Mouse (Mus musculus) megakaryocyte-erythroid progenitor cell, adult 5-6 weeks (primary cell): ENCODE results near the gene Spata1. TPM values are rescaled to one million over a fixed set of nuclear protein-coding genes. Genes with fewer than 3 reads are reported as not detected.

Experiments
- ATAC-seq: replicated peaks from 2 replicates; pipeline ENCODE4 v1.8.0; 2016; ENCODE audit warnings: mild to moderate bottlenecking, inconsistent platforms; ENCODE audit not compliant: severe bottlenecking, poor library complexity, low FRiP score, low TSS enrichment
- total RNA-seq, 2 experiments: library from RNA; stranded (forward) in 1 of 2; stranded (reverse) in 1 of 2; fragments of 200-1000, 215-1000 nt in 1 of 2; fragments of >200 nt in 1 of 2; fragmentation: Nextera tagmentation in 1 of 2; gene quantifications; 2 replicates each; pipeline ENCODE4 v1.2.3; 2014 to 2017

Gene Spata1
- total RNA-seq, 2 experiments from 2014 or later, result 4.7 to 6.9 TPM

DNA sequence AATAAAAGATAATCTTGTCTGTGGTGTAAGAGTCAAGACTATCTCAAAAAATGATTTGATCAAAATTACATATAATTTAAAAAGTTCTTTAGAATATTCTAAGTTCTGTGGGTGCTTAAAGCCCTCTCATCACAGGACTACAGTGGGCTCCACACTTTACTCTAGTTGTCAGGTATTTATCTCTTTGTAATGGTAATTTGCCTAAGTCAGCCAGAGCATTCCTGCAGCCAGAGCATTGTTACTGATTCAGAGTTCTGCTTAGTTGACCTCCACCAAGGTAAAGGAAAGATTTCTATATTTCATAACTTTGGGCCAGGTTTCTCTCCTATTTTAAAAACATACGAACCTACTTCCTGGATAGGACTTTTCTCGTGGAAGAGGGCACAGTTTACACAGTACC, 30.3 kb downstream of the Spata1 start:
- no peak for ATAC-seq

DNA sequence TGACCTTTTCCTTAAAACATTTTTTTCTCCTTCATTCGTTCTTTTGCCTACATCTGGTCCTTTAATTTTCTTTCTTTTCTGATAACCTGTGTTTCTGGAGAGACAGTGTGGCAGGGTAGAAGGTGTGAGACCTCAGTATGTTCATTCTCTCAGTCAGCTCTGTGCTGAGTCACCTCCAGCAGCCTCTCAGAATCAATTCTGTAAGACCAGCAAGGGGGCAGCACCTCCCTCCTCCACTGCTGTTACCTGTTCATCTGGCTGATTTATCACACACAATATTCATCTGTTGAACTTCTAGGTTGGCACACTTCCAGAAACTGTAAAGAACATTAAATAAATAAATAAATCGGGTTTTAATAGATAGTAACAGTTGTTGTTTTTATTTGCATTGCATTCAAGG, 36.6 kb downstream of the Spata1 start:
- ATAC-seq, result 0 out of 2 replicates have a peak, but pooled peaks have one; percentile 57

DNA sequence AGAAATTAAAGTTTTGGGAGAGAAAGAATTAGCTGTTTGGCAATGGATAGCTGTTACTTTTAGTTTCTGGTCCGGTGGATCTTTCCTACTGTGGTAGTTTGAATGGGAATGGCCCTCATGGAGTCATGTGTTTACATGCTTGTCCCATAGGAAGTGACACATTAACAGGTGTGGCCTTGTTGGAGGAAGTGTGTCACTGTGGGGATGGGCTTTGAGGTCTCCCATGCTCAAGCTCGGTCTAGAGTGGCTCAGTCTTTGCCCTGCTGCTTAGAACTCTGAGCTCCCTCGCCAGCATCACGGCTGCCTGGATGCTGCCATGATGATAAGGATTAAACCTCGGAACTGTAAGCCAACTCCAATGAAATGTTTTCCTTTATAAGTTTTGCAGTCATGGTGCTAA, 48.2 kb downstream of the Spata1 start:
- ATAC-seq, result no peak

DNA sequence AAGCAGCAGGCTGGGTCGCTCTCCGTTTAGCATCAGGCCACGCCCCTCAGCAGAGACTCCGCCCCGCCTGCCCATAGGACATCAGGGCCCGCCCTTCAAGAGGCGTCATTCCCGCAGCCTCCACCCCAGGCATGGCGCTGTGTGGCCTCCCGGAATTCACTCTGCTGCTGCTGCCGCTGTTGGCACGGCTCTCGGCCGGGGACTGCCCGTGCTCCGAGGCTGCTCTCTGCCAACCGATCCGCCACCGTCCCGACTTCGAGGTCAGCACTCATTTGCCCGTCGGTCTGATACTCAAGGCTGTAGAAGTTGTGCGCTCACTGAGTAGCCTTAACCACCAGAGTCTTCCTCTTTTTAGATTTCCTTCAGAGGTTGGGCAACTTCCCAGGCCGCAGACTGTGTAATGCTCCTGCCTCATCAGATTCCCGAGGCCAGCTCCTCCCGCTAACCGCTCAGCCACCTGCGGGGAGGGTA, 49.1 kb downstream of the Spata1 start:
- peak; percentile 99 for ATAC-seq

DNA sequence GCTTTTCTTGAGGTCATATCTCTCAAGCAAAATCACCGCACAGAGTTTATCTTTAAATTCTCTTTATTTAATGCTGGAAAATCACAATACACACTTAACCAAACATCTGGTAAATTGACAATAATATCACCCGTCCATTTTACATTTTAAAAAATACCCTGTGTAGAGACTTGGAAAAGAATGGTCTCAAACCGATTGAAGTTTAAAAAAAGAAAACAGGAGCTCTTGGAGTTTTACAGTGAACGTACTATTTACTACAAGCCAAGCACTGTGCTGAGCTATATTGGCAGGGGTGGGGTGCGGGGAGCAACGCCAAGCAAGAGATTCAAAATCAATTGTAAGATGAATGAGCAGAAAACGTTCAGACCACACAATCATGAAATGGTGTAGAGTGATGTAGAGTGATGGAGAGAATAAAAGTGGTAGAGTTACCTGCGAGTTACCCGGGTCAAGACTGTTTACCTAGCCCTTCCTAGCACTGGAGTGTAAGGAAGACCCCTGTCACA, 49.8 kb downstream of the Spata1 start, which contains the start of gene Ctbs:
TSS of gene Ctbs (plus strand) at position 51 of the 506 bp plus-strand sequence.
- ATAC-seq, result peak; percentile 3; the same call in 1 of the 2 replicates

DNA sequence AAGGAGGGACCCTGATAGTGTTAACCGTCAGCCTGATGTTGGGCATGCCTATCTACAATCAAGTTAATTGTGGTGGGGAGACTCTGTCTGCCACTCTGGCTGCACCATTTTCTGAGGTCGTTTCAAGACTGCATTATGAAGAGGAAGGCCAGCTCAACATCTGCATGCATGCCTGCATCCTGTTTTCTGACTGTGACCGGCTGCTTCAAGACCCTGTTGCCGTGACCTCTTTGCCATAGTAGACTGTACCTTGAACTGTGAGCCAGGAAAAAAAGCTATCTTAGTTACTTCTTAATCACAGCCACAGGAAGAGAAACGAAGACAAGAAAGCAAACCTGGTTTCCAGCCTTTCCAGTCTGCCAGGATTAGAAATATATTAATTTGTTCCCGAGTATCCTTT, 50.6 kb downstream of the Spata1 start:
- no peak; the same call in 1 of the 2 replicates for ATAC-seq

DNA sequence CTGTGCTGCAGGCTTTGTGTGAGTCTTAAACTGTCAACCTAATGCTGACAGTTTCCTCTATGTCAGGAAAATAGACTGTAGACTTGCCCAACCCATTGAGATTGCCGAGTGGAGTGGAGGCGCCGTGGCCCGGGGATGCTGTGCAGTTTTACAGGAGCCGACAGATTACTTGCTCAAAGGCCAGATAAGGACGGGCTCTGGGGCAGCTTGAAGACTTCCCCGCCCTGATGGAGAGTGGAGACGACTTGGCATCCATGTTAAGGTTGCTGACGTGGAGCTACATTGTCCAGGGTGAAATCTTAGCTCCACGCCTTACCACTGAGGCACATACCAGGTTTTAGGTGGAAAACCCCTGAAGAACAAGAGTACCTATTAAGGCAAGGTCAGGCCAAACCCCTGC, 51.2 kb downstream of the Spata1 start:
- ATAC-seq, result peak; percentile 31; the same call in 1 of the 2 replicates

DNA sequence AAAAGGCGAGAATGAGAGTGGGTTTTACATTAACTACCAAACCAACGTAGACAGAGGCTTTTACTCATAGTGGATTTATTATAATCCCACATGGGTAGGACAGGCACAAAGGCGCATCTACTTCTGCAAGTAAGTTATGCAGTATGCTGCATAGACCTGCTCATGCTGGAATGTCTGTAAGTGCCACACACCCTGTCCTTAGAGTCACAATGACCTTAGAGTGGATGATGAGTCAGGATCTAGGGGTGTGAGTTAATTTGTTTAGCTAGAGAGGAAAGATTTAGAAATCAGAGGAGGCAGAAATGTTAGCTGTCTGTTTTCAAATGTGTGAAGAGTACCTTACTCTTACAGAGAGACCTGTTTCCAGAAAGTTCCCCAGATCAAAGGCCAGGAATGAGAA, 52.0 kb downstream of the Spata1 start:
- no peak for ATAC-seq

DNA sequence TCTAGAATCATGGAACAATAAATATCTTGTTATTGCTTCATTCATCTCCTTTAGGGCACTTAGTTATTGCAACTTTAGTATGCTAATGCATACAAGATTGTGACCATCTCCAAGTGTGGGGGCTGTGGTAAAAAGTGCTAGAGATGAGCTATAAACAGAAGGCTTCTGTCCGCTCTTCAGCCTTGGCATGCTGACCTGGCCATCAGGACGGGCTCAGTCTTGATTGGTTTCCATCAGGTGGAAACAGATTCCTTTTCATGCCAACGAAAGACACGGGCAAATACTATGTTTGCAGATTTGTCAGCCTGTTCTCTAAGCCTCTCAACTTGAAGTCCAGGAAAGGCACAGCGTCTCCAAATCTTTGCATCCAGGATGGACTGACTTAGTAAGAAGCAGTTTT, 52.4 kb downstream of the Spata1 start:
- ATAC-seq, result no peak

DNA sequence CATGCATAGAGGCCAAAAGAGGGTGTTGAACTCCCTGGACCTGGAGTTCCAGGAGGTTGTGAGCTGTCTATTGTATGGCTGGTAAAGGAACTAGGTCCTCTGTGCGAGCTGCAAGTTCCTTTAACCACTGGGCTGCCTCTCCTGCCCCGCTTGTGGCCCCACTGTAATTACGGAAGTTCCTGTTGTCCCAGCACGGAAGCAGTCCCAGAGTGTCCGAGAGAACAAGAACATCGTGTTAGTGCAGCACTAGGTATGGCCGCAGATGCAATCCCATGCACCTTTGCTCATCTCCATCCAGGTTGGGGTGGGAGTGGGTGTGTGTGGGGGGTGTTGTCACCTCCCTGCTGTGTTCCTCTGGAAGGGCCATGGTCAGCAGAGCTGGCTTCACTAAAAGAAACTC, 54.7 kb downstream of the Spata1 start:
- no peak for ATAC-seq

DNA sequence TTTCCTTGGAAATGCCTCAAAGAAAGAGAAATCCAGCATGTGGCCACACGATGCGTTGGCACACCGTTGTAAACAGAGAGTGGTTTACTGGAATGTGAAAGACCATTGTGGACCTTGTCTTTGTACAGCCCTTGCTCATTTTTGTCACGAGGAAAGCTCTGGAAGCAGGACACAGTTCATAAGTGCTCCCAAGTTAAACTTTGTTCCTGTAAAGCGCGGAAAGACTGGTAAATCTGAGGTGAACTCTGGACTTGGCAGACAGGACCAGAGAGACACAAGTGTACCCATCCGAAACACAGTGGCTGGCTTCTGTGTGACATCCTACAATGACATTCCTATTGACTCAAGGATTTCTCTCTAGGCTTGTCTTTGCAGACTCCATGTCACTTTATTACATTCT, 56.2 kb downstream of the Spata1 start:
- no peak for ATAC-seq

DNA sequence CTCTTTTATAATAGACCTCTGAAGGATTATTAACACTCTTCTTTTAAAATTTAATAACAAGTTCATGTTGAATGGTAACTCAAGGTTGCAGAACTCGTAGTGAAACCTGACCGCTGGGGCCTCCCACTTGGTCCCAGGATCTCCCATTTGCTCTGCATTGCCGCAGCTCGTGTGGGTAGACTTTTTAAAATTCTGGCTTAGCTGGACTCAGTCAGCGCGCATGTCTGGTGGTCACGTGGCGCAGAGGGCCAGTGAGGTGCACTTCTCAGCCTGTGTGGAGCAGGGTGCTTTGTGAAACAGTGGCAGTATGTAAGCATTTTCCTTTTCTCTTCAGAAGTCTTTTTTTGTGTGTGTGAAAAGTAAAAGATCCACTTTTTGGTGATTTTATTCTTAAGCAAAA, 56.6 kb downstream of the Spata1 start:
- ATAC-seq, result no peak

DNA sequence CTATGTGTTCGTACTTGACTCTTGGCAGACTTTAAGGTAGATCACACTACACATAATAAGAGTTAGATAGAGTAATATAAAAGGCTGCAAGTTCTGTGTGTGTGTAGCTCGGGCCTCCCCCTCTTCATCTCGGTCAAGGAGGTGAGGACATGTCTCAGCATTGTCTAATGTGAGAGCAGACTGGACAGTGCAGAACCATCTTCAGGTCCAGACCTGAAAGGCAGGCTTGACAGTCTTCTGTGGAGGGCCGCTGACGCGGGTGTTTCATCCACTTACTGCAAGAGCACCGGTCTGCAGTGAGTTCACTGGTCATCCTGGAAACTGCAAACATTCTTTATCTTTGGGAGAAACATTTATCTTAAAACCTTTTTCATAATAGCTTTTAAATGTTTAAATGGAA, 57.1 kb downstream of the Spata1 start:
- ATAC-seq, result no peak

DNA sequence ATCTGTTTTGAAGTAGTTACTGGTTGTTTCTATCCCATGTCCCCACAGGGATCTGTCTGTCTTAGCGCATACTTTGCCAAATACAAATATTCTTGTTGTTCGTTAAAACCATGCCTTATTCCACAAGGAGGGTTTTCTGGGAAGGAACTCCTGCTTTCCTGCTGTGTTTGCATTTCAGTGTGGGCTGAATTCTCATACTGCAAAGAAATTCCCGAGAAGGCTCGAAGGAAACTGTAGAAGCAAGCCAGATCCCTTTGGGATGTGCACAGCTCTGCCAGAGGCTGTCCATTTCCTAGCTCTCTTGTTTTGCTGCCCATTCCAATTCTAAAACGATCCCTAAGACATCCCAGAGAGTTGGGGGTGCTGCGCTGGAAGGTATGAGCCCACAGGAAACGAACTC, 59.1 kb downstream of the Spata1 start:
- no peak for ATAC-seq

DNA sequence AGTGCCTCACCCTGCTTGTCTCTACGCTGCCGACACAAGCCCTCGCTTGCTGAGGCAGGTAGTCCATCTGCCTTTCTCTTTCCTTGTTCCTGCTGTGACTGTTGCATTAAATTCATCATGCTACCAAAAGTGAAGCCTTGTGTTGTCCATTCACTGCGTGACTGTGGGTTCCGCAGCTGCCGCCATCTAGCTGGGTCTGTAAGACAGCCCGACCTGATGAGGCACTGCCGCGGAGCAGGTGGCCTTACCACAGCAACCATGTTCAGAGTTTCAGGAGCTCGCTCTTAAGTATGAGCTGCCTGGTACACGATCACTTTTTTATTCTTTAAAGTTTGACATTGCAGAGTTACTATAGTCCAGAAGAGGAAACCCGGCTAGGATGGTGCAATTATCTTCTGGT, 59.5 kb downstream of the Spata1 start:
- ATAC-seq, result no peak

DNA sequence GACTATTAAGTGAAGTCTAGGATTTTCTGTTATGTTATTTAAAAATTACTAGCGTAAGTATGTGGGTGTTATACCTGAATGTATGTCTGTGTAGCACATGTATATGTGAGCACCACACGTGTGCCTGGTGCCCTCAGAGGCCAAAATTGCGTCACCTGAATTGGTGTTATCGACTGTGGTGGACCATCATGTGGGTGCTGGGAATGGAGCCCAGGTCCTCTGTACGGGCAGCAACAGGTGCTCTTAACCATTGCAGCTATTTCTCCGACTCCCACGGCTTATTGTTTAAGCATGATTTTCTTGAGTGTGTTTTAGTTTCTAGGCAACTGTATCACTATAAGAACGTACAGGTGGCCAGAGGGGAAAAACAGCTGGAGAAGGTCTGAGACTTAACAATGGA, 63.4 kb downstream of the Spata1 start:
- ATAC-seq, result no peak

DNA sequence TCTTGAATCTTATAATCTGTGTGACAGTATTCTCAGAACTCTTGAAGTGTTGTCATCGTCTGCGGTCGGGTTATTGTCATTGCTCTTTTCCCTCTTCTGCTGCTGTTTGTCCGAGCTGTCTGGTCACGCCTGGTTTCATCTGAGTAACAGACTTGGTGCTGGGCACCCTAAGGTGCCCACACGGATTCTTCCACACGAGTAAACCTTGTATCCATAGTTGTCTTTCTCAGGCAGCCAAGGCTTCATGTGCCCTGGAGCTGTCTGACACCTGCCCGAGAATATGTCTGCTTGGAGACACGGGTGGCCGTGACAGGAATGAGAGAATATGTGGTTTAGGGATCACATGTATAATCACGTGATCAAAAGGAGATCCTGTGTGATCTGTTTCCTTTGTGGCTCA, 64.0 kb downstream of the Spata1 start:
- ATAC-seq, result no peak

DNA sequence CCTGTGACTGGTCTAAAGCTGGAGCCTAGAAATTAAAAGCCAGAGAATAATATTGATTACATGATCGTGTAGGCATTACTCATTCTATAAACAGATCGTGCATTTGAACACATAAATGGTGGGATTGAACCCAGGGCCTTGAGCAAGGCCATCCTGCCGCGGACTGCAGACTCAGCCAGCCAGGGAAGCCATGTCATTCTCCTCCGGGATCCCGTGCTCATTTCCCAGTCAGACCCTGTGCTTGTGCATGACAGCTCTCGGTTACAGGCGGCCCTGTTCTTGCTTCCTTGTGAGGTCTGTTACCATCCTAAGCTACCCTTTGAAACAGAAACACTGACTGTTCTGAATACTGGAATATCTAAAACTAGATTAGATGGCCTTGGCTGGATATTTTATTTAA, 64.9 kb downstream of the Spata1 start:
- no peak for ATAC-seq

DNA sequence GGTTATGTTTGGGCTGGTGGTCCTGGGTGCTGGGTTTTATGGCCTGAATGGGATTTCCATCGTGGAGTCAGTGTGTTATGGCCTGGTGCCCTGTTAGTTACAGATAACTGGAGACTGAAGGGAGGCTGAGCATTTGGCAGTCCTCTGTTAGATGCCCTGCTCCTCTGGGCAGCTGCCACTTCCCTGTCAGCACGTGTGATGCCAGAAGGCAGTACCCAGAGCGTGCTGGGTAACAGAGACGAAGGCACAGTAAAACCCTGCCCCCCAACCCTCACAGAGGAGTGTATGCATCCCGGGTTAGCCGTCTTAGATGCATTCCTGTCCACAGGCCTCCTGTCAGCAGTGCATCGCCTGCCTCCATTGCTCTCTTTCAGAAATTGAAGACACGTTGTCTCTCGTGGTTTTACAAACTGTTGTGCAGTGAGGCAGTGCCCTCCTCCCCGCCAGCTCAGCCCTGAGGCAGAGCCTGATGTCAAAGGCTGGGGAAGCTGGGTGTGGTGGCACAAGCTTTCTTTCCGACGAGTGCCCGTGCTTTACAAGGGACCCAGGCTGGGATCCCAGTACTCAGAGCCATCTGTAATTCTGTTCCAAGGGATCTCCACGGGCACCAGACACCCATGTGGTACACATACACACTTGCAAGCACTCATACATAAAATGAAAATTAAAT, 65.7 kb downstream of the Spata1 start:
- ATAC-seq, result no peak

DNA sequence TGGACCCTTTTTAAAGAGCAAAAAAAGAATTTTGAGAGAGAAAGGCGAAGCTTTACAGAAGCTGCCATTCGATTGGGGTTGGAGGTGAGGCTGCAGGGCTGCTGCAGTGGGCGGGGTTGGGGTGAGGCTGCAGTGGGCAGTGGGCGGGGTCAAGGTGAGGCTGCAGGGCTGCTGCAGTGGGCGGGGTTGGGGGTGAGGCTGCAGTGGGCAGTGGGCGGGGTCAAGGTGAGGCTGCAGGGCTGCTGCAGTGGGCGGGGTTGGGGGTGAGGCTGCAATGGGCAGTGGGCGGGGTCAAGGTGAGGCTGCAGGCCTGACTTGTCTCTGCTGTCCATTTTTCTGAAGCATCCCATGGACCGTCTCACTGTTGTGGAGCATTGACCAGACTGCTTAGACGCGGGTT, 66.5 kb downstream of the Spata1 start:
- 0 out of 2 replicates have a peak, but pooled peaks have one; percentile 28 for ATAC-seq

DNA sequence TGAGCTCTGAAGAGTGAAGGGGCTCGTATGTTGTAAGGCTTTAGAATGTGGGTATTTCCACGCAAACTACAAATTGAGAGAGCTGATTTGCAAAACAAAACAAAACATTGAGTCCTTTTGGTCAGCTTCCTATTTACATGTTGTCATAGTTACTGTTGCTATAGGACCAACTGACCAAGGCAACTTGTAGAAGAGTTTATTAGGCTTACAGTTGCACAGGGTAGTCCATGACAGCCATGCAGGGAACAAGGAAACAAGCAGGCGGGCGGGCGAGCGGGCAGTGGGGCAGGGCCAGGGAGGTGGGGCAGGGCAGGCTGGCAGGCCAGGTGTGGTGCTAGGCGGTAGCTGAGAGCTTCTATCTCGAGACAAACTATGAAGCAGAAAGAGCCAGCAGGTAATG, 73.1 kb downstream of the Spata1 start:
- ATAC-seq, result no peak
